Mouse (Mus musculus) limb, embryonic 14.5 days (tissue): Measurements from ENCODE around the gene Fgfr2. TPM values are rescaled to one million over a fixed set of nuclear protein-coding genes. Genes with fewer than 3 reads are reported as not detected.

ENCODE experiments used
- ATAC-seq: fragments of 200-750 bp; cut with Nextera tagmentation; 2 replicates; pipeline ENCODE4 v1.8.0; 2017; ENCODE audit warnings: low read depth, moderate number of reproducible peaks, moderate TSS enrichment; ENCODE audit not compliant: low FRiP score
- DNase-seq: peaks from one replicate; pipeline ENCODE4 v3.0.0-alpha.2; 2015; ENCODE audit warnings: low spot score
- H3K27ac ChIP-seq: fragments of 300-500 bp; sonication (generic); replicated peaks from 2 replicates; pipeline ENCODE4 v1.5.1; 2014; ENCODE audit warnings: low read depth, mild to moderate bottlenecking, low read length, moderate library complexity, mixed read lengths
- H3K27me3 ChIP-seq: fragments of 300-500 bp; sonication (generic); 2 replicates; pipeline ENCODE4 v1.6.1; 2014; ENCODE audit warnings: low read length, mixed read lengths; ENCODE audit not compliant: control insufficient read depth, insufficient read depth
- H3K36me3 ChIP-seq: fragments of 300-500 bp; sonication (generic); 2 replicates; pipeline ENCODE4 v1.6.1; 2014; ENCODE audit warnings: mild to moderate bottlenecking, low read length, moderate library complexity, mixed read lengths; ENCODE audit not compliant: control insufficient read depth, insufficient read depth
- H3K4me1 ChIP-seq: fragments of 300-500 bp; sonication (generic); 2 replicates; pipeline ENCODE4 v1.6.1; 2014; ENCODE audit warnings: antibody characterized with exemption, low read length, mixed read lengths; ENCODE audit not compliant: control insufficient read depth, insufficient read depth
- H3K4me2 ChIP-seq: fragments of 300-500 bp; sonication (generic); replicated peaks from 2 replicates; pipeline ENCODE4 v1.6.1; 2014; ENCODE audit warnings: low read depth, mild to moderate bottlenecking, low read length, moderate library complexity; ENCODE audit not compliant: severe bottlenecking
- H3K4me3 ChIP-seq: fragments of 300-500 bp; sonication (generic); replicated peaks from 2 replicates; pipeline ENCODE4 v1.5.1; 2014; ENCODE audit warnings: low read length
- H3K9ac ChIP-seq: fragments of 300-500 bp; sonication (generic); 2 replicates; pipeline ENCODE4 v1.6.1; 2014; ENCODE audit warnings: mild to moderate bottlenecking, low read depth, low read length, moderate library complexity; ENCODE audit not compliant: severe bottlenecking
- H3K9me3 ChIP-seq: fragments of 300-500 bp; sonication (generic); 2 replicates; pipeline ENCODE4 v1.6.1; 2016; ENCODE audit warnings: low read length; ENCODE audit not compliant: control insufficient read depth
- POLR2A ChIP-seq: fragments of 200-500 bp; IDR thresholded peaks from 2 replicates; pipeline ENCODE4 v1.8.0; 2012; ENCODE audit warnings: inconsistent platforms, mild to moderate bottlenecking, moderate library complexity, borderline replicate concordance; ENCODE audit not compliant: insufficient read depth, insufficient read length; ENCODE audit errors: extremely low read depth
- WGBS: fragments of 180-500 bp; shearing (Covaris S2); extraction: QIAGEN DNeasy Blood & Tissue Kit; methylation state at CpG from one replicate; pipeline ENCODE4 v1.1.7; 2014; 5-methylcytosine and 5-hydroxymethylcytosine counted together
- polyA plus RNA-seq, 2 experiments: library from polyadenylated mRNA; depleted of rRNA in 1 of 2; stranded (reverse) in 1 of 2; unstranded in 1 of 2; fragments of >200 nt; fragmentation: Nextera tagmentation in 1 of 2; extraction: Ambion mirVana in 1 of 2; gene quantifications; 2 replicates each; pipeline versions ENCODE4 v1.2.1 to v1.2.3; 2012 to 2014

Gene Fgfr2
- polyA plus RNA-seq, 2 experiments, result 131 to 133 TPM

- Histone ChIP-seq H3K9ac (no peak overlapping the region), H3K9me3 (no peaks in the 10 kb centered on the region), H3K4me1 (peaks cover 36% of the 10 kb centered on the region), H3K4me3 (no peak overlapping the region), H3K4me2 (no peak overlapping the region), H3K27ac (no peak overlapping the region), H3K27me3 (no peaks in the 10 kb centered on the region), H3K36me3 (no peaks in the 10 kb centered on the region)
- WGBS, result 97% methylated on average over 4 of the region's 4 CpGs
- DNase-seq (no peak), ATAC-seq (no peak)
- no peak for TF ChIP-seq POLR2A
Observed at GRCm38 (mm10) chr7:133109442-133109841, 13.7 kb downstream of the Fgfr2 start.

GRCm38 (mm10) chr7:133108695-133109094 lies 14.5 kb downstream of the Fgfr2 start:
- Histone ChIP-seq H3K4me2 (no peak overlapping the region), H3K27ac (no peak overlapping the region), H3K4me3 (no peak overlapping the region), H3K9me3 (no peaks in the 10 kb centered on the region), H3K36me3 (no peaks in the 10 kb centered on the region), H3K4me1 (peaks cover 29% of the 10 kb centered on the region), H3K9ac (no peak overlapping the region), H3K27me3 (no peaks in the 10 kb centered on the region)
- no peak for TF ChIP-seq POLR2A
- DNase-seq (no peak), ATAC-seq (no peak)
- WGBS, result 82% methylated on average over 2 of the region's 2 CpGs

GRCm38 (mm10) chr7:133102578-133102977 lies 20.6 kb downstream of the Fgfr2 start:
- WGBS, result 68% methylated on average over 3 of the region's 3 CpGs
- no peak for TF ChIP-seq POLR2A
- H3K9ac ChIP-seq, result no peak overlapping the region
- H3K9me3 ChIP-seq, result no peaks in the 10 kb centered on the region
- H3K36me3 ChIP-seq, result no peaks in the 10 kb centered on the region
- H3K4me1 ChIP-seq, result peaks cover 2% of the 10 kb centered on the region; the same call in 1 of the 2 replicates
- no peak overlapping the region for H3K4me2 ChIP-seq
- no peak overlapping the region for H3K4me3 ChIP-seq
- no peak for DNase-seq
- no peak for ATAC-seq
- H3K27me3 ChIP-seq, result no peaks in the 10 kb centered on the region
- H3K27ac ChIP-seq, result no peak overlapping the region

DNA sequence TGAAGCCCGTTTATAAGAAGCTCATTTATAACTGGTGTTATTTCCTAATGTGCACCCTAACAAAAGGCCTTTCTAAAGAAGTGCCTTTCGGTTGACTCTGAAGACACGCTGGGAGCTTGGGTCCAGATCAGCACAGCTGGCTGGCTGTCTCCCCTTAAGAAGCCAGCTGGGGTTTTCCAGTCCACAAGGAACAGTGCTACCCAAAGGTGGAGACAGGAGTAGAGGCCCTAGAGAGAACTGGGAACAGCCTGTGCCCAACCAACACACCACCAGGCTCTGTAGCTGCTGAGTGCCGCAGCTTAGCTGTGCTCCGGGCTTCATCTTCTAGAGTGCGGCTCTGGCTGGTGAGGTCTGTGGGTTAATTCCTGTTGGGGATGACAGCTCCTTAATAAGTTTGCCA lies 22.1 kb downstream of the Fgfr2 start:
- H3K4me3 ChIP-seq, result no peak overlapping the region
- H3K4me2 ChIP-seq, result no peak overlapping the region
- no peaks in the 10 kb centered on the region for H3K36me3 ChIP-seq
- no peak for ATAC-seq
- H3K9me3 ChIP-seq, result no peaks in the 10 kb centered on the region
- peaks cover 2% of the 10 kb centered on the region; the same call in 1 of the 2 replicates for H3K4me1 ChIP-seq
- H3K27me3 ChIP-seq, result no peaks in the 10 kb centered on the region
- WGBS, result 89% methylated on average over 6 of the region's 6 CpGs
- no peak for DNase-seq
- no peak overlapping the region for H3K9ac ChIP-seq
- no peak overlapping the region for H3K27ac ChIP-seq
- no peak for TF ChIP-seq POLR2A

DNA sequence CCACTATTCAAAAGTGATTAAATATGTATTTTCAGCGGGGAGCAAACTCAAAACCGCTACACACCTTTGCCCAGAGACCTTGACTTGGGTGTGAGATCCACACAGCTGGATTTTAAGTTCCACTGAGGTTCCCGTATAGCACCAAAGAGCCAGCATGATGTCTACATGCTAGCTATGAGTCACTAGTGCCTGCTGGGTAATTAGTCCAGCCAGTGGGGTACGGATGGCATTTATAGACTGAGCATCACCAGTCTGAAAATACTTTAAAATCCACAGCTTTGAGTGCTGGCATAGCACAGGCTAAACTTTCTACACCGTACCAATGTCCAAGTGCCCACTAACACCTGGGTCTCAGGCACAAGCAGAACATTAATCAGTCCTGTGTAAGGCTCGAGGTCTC lies 23.0 kb downstream of the Fgfr2 start:
- WGBS, result 79% methylated on average over 6 of the region's 6 CpGs
- TF ChIP-seq POLR2A, result no peak
- peaks cover 4% of the 10 kb centered on the region; the same call in 1 of the 2 replicates for H3K36me3 ChIP-seq
- H3K27ac ChIP-seq, result no peak overlapping the region
- DNase-seq, result no peak
- H3K9me3 ChIP-seq, result no peaks in the 10 kb centered on the region
- no peak overlapping the region for H3K4me3 ChIP-seq
- no peak overlapping the region for H3K9ac ChIP-seq
- no peaks in the 10 kb centered on the region for H3K27me3 ChIP-seq
- no peak overlapping the region for H3K4me2 ChIP-seq
- ATAC-seq, result no peak
- H3K4me1 ChIP-seq, result peaks cover 2% of the 10 kb centered on the region; the same call in 1 of the 2 replicates

DNA sequence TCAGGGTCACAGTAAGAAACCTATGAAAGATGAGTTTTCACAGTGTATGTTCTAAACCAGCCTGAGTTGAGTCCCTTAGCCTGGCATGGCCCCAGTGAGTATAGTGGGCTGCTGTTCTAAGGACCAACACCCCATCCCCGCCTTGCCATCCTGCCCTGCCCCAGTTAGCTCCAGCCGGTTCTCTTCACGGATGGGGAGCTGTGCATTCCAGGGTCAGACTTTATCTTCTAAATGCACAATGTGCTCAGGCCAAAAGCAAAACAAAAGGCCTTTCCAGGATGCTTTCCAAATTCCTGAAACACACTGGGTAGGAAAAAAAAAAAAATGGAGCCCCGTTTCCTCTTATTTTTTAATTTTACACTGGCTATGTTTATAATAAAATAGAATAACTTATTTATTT lies 23.9 kb downstream of the Fgfr2 start:
- Histone ChIP-seq H3K36me3 (peaks cover 4% of the 10 kb centered on the region; the same call in 1 of the 2 replicates), H3K4me3 (no peak overlapping the region), H3K4me1 (peaks cover 2% of the 10 kb centered on the region; the same call in 1 of the 2 replicates), H3K27ac (no peak overlapping the region), H3K4me2 (no peak overlapping the region), H3K9me3 (no peaks in the 10 kb centered on the region), H3K27me3 (no peaks in the 10 kb centered on the region), H3K9ac (no peak overlapping the region)
- WGBS, result 55% methylated on average over 4 of the region's 4 CpGs
- no peak for ATAC-seq
- no peak for TF ChIP-seq POLR2A
- DNase-seq, result no peak
